Mouse (Mus musculus) MEL (cell line): ENCODE results near the gene Rabl6.

Source experiments
- CTCF ChIP-seq, 3 experiments: IDR thresholded peaks in 2 of 3; conservative IDR thresholded peaks in 1 of 3; 2 replicates each; pipeline ENCODE4 v1.5.1; 2011 to 2012; ENCODE audit warnings: low read length in 3 of 3, low read depth in 2 of 3, mild to moderate bottlenecking in 2 of 3, improper control_type of control experiment in 1 of 3, inconsistent platforms in 1 of 3, mixed read lengths in 1 of 3, moderate library complexity in 1 of 3; ENCODE audit not compliant: control insufficient read depth in 1 of 3, insufficient read depth in 1 of 3, poor library complexity in 1 of 3, severe bottlenecking in 1 of 3
- EP300 ChIP-seq, 2 experiments: IDR thresholded peaks; 2 replicates each; pipeline ENCODE4 v1.6.1; 2011; ENCODE audit warnings: improper control_type of control experiment in 2 of 2, low read length in 2 of 2, low read depth in 1 of 2, mild to moderate bottlenecking in 1 of 2
- GATA1 ChIP-seq: IDR thresholded peaks from 2 replicates; pipeline ENCODE4 v1.6.1; 2011; ENCODE audit warnings: low read depth, low read length, improper control_type of control experiment
- MAFK ChIP-seq: IDR thresholded peaks from 2 replicates; pipeline ENCODE4 v1.6.1; 2011; ENCODE audit warnings: low read depth, mild to moderate bottlenecking, low read length, improper control_type of control experiment, borderline replicate concordance
- POLR2A ChIP-seq, 2 experiments: IDR thresholded peaks; 2 replicates each; pipeline ENCODE4 v1.6.1; 2011 to 2012; ENCODE audit warnings: low read length in 2 of 2, mild to moderate bottlenecking in 2 of 2, control low read depth in 1 of 2, improper control_type of control experiment in 1 of 2, low read depth in 1 of 2, moderate library complexity in 1 of 2; ENCODE audit not compliant: control insufficient read depth in 1 of 2, insufficient read depth in 1 of 2, poor library complexity in 1 of 2
- RCOR1 ChIP-seq: IDR thresholded peaks from 2 replicates; pipeline ENCODE4 v1.6.1; 2012; ENCODE audit warnings: low read depth, mild to moderate bottlenecking, inconsistent platforms, low read length, improper control_type of control experiment
- TAL1 ChIP-seq: IDR thresholded peaks from 2 replicates; pipeline ENCODE4 v1.6.1; 2012; ENCODE audit warnings: mild to moderate bottlenecking, inconsistent platforms, low read length, moderate library complexity, mixed read lengths
- TCF12 ChIP-seq: IDR thresholded peaks from 2 replicates; pipeline ENCODE4 v1.6.1; 2014; ENCODE audit warnings: low read depth, mild to moderate bottlenecking, inconsistent platforms, low read length, improper control_type of control experiment, moderate library complexity
- UBTF ChIP-seq: IDR thresholded peaks from 2 replicates; pipeline ENCODE4 v1.6.1; 2012; ENCODE audit warnings: low read depth, mild to moderate bottlenecking, inconsistent platforms, low read length, improper control_type of control experiment, moderate library complexity, borderline replicate concordance; ENCODE audit not compliant: insufficient read depth
- ZMIZ1 ChIP-seq: IDR thresholded peaks from 2 replicates; pipeline ENCODE4 v1.6.1; 2012; ENCODE audit warnings: low read depth, mild to moderate bottlenecking, inconsistent platforms, low read length, improper control_type of control experiment, moderate library complexity

DNA sequence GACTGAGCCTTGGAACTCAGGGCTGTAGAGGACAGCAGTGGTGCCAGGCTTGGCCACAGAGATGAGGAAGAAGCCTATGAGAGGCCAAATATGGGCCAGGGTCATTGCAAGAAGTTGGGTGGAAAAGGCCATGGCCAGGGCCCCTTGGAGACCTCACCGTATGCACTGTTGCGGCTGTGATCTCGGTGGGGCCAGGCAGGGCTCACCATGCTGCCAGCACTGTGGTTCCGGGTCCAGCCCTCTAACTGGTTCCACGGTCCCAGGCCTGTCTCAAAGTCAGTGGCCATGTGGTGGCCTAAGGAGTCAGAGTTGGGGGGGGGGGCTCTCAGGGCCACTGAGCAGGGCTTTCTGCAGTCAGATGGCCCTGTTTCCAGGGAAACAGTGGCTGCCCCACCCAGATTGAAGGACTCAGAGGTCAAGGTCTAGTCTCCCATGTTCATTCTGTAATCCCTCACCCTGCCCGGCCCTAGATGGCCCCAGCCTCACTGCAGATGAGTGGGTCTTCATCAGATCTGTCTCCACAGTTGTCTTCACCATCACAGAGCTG is 39.8 kb downstream of the Rabl6 start:
- TF ChIP-seq CTCF (IDR thresholded peaks at IDR 0.05 in 2 of 3, conservative IDR thresholded peaks at IDR 0.05 in 1 of 3; ENCODE audit: control insufficient read depth in 1 of 3, insufficient read depth in 1 of 3, low read depth in 2 of 3, low read length in 3 of 3, poor library complexity in 1 of 3, severe bottlenecking in 1 of 3) (no peak), TAL1 (no peak), EP300 (IDR thresholded peaks at IDR 0.05; ENCODE audit: low read depth in 1 of 2, low read length in 2 of 2) (no peak), ZMIZ1 (no peak), MAFK (no peak), GATA1 (no peak), RCOR1 (no peak), UBTF (no peak), TCF12 (no peak), POLR2A (IDR thresholded peaks at IDR 0.05; ENCODE audit: control insufficient read depth in 1 of 2, insufficient read depth in 1 of 2, low read depth in 1 of 2, low read length in 2 of 2, poor library complexity in 1 of 2) (no peak)
